Mouse (Mus musculus) thymus, postnatal 10 days (tissue): ENCODE measurements around the gene Kcng3.

Experiments used
- DNase-seq, 2 experiments: peaks; one replicate each; pipeline ENCODE4 v3.0.0; 2021; ENCODE audit warnings: low spot score in 2 of 2

Kcng3 gene

GRCm38 (mm10) chr17:83631783-83632652, at the start of gene Kcng3:
Gene Kcng3, minus strand, starts transcription at chr17:83631895.
- peak; percentile 8 to 29 for DNase-seq

DNA sequence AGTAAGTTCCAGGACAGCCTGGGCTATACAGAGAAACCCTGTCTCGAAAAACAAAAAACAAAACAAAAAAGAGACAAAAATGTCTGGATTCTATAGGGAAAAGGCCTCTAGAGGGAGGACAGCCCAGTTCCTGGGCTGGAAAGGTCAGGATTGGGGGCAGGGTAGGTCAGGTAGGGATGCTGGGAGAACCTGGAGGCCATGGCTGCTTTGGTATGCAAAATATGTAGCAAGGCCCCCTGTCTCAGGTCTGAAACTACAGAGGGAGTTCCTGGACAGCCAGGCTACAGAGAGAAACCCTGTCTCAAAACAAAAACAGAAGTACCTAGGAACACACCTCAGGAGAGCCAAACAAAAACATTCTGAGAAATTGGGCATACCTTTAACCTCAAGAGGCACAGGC, 45.7 kb upstream of the Kcng3 start:
- DNase-seq, result no peak

- no peak for DNase-seq
Observed at GRCm38 (mm10) chr17:83672685-83673084, 41.0 kb upstream of the Kcng3 start.

DNA sequence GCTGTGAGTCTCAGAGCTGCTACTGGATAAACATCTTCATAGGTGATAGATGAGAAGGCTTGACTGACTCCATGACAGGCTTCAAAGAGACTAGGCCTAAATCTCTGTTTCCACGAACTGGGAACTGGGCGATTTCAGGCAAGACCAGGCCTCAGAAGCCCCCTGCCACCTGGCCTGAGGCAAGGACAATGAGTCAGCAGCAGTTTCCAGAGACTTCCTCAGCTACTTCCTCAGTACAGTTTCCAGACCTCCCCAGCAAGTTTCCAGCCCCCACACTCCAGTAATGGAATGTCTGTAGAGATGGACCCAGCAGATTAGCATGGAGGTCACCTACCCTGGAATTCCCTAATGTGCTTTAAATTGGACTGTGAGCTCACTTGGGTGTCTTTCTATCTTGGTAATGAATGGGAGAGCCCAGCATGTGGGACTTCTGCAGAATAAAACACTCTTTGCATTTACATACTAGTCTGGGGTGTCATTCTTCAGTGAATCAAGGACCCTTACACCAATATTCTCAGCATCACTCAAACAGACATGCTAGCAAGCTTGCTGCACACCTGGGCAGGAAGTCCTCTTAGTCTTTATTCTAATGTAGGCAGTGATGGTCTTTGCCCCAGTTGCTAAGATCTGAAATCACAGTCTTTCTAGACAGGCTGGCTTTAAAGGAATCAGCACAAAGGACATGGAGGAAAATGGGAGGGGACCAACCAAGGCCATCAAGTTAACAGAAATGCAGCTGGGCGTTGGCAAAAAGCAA, 36.4 kb upstream of the Kcng3 start:
- no peak for DNase-seq

- no peak for DNase-seq
Observed at GRCm38 (mm10) chr17:83666597-83667287, 35.0 kb upstream of the Kcng3 start.

DNA sequence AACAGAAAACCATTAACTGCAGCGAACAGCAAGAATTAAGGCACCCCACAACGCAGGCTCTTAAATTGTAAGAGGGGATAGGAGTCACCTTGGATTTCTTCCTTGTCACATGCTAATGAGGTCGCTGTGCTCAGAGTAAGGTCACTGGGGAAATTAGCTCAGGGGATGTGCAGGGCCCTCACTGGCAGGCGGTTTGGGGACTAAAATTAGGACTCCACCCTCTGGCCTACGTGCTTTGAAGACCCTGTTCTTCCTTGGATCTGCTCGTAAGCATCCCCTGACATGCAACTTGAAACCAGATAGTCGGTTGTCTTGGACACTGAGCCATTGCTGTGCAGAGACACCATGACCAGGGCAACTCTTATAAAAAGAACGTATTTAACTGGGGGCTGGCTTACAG, 33.1 kb upstream of the Kcng3 start:
- no peak for DNase-seq

DNA sequence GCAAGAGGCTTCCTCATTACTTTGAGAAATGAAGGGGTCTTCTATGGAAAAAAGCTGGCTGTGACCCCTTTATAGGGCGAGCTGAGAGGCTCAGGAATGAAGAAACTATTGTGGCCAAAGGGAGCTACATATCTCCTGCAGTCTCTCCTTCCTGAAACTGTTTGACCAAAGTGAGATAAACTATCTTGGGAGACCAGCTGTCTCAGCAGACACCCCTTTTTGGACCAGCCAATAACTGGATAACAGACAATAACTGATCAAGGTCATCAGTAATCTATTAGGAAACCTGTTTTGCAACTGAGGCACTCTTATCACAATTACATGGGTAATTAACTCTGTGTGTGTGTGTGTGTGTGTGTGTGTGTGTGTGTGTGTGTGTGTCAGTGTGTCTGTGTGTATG, 27.2 kb upstream of the Kcng3 start:
- no peak for DNase-seq

DNA sequence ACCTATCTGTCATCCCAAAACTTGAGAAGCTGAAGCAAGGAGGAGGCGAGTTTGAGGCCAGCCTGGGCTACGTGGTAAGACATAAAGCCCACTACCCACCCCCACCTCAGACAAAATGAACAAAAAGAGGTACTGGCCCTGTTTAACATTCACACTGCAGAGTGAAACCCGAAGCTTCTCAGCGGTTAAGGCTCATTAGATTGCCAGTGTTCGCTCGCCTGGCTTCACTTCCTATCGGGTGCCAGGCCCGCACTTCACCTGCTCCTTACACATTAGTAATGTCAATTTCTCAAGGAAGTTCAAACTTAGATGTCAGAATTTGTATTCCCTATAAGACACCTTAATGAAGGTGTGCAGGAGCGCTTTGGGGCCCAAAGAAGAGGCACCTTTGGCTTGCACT, 25.7 kb upstream of the Kcng3 start:
- no peak for DNase-seq

DNA sequence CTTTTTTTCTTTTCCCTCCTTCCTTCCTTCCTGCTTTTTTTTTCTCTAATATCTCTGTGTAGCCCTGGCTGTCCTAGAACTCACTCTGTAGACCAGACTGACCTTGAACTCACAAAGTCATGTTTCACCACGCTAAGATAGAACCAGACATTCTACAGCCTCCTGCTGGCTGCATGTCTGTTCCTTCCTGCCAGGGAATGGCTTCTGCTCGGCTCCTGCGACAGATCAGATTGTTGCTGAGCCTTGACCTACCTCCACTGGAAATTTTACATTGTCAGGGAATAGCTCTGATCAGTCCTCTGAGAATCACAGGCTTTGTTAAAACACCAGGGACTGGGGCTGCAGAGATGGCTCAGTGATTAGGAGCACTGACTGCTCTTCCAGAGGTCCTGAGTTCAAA, 24.0 kb upstream of the Kcng3 start:
- DNase-seq, result no peak

DNA sequence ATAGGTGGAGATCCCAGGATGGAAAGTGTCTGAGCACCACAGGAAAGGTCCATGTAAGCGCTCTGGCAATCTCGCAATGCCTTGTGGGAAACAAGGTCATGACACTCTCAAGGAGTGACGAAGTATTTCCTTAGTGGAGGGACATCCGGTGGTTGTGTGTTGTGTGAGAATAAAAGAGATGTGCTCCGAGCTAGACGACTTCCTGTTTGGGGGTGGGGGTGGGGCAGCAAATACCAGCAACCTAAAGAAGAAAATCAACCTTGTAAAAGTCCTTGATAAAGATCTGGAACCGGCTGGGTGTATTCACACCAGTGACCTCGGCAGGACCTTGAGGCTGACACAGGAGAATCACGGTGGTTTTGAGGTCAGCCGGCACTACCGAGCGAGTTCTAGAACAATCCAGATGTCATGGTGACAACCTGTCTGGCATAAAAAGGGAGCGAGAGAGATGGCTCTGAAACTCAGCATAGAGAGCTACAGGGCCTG, 23.0 kb upstream of the Kcng3 start:
- DNase-seq, result peak; percentile 59 to 68

GRCm38 (mm10) chr17:83653635-83654034, 21.9 kb upstream of the Kcng3 start:
- DNase-seq, result no peak

DNA sequence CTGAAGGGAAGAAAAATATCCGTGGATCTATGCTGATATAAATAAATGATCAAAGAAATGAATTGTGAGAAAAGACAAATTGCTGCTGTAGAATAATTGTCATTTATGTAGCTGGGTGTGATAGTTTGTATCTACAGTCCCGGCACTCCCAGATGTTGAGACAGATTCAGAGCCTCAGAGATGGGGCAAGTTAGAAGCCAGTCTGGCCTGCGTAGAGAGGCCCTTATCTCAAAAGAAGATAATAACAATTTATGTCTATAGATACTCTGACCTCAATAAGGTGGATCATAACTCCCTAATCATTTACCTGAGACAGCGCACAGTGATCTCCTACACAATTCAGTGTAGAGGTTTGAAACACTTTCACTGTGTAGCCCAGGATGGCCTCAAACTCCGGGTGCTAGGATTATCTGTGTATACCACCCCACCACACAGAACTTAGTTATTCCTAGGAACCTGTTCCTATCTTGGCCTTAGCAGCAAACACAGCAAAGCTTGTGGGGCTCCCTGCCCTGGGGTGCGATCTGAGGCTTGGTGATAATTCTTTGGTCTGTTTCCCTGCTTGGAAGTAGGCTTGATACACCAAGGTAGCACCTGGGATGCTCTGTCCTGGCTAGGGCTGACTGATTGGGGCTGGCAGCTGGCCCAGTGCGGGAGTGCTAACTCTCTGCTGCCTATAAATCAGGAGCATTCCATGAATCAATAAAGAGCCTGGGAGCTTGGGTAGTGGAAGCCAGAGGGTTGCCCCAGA, 19.4 kb upstream of the Kcng3 start:
- DNase-seq, result no peak

GRCm38 (mm10) chr17:83649986-83650385, 18.3 kb upstream of the Kcng3 start:
- DNase-seq, result no peak

- DNase-seq, result no peak
Observed at GRCm38 (mm10) chr17:83647413-83647812, 15.7 kb upstream of the Kcng3 start.

GRCm38 (mm10) chr17:83646425-83647163, 14.9 kb upstream of the Kcng3 start:
- no peak for DNase-seq

GRCm38 (mm10) chr17:83645226-83645808, 13.6 kb upstream of the Kcng3 start:
- DNase-seq, result peak; percentile 22 to 42

GRCm38 (mm10) chr17:83637393-83637792, 5.7 kb upstream of the Kcng3 start:
- peak; percentile 22 to 72 for DNase-seq

- DNase-seq, result no peak
Observed at GRCm38 (mm10) chr17:83636443-83636842, 4.7 kb upstream of the Kcng3 start.

- peak; percentile 48 to 72 for DNase-seq
Observed at GRCm38 (mm10) chr17:83632653-83633570, 1.2 kb upstream of the Kcng3 start.
